Mouse (Mus musculus) thymus, adult 2 months (tissue): ENCODE data around the gene Pcnx2.

Source experiments
- CTCF ChIP-seq: fragments of 200-500 bp; IDR thresholded peaks from 2 replicates; pipeline ENCODE4 v1.5.1; 2012; ENCODE audit warnings: mild to moderate bottlenecking, control low read depth, low read length, moderate library complexity, borderline replicate concordance; ENCODE audit not compliant: control insufficient read depth, poor library complexity, insufficient read depth; ENCODE audit errors: extremely low read depth
- POLR2A ChIP-seq: fragments of 200-500 bp; IDR thresholded peaks from 2 replicates; pipeline ENCODE4 v1.6.1; 2012; ENCODE audit warnings: mild to moderate bottlenecking, low read length, control low read depth, moderate library complexity; ENCODE audit not compliant: control insufficient read depth, poor library complexity, insufficient read depth; ENCODE audit errors: extremely low read depth

GRCm38 (mm10) chr8:125913206-125913605 is 15.1 kb upstream of the Pcnx2 start:
- no peak for TF ChIP-seq POLR2A
- no peak for TF ChIP-seq CTCF
